Mouse (Mus musculus): ENCODE measurements at regions not wholly inside any gene's neighbourhood (a gene's known extent, or its start where the extent isn't known, plus 50 kb on each side); places are given as distances from the start of the nearest gene placed in this dataset.
"Not testable (repeated sequence)": the region's sequence is repeated elsewhere in the genome, so short reads cannot be mapped to it uniquely, and the experiment has no call there.

DNA sequence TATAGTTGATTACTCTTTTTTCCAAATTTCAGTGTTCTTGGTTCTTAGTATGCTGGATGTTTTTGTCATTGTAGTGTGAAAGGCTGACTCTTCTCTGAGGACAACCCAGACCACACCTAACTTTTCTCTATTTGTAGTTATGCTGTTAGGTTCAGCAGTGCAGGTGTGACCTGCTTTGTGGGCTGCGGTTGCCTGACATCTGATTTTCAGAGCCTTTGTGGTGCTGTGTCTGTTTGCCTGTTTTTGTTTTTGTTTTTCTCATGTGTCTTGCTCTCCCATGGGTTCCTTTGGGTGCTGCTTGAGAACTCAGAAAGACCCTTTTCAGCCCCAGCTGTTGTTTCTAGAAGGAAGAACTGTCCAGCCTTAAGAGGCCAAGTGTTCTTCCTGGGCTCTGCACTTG, 52.0 kb upstream of the Trpm1 start:
- no peak for DNase-seq

DNA sequence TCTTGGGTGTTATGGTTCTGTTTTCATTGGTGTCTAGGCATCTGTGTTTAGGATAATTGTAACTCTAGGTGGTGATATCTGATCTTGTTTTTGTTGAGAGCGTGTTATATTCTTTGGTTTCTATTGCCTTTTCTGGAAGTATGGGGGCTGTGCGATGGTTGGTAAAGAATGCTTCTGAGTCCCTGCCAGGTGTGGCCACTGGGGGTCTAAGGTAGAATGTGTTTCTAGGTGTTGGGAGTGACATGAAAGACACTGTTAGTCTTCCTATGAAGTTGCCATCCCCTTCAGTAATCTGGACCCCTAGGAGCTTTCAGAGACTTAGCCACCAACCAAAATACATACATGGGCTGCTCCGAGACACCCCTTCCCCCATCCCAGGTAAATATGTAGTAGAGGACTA, 54.0 kb upstream of the Trpm1 start:
- DNase-seq: no peak

DNA sequence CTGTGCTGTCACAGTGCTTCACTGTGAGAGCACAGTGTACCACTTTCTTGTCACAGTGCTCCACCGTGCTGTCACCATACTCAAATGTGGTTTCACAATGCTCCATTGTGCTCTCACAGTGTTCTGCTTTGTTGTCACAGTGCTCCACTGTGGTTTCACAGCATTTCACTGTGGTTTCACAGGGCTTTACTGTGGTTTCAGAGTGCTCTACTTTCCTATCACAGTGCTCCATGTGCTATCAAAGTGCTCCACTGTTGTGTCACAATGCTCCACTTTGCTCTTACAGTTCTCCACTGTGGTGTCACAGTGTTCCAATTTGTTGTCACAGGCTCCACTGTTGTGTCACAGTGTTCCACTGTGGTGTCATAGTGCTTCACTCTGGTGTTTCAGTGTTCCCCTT, 63.6 kb upstream of the Trpm1 start:
- DNase-seq: no peak

DNA sequence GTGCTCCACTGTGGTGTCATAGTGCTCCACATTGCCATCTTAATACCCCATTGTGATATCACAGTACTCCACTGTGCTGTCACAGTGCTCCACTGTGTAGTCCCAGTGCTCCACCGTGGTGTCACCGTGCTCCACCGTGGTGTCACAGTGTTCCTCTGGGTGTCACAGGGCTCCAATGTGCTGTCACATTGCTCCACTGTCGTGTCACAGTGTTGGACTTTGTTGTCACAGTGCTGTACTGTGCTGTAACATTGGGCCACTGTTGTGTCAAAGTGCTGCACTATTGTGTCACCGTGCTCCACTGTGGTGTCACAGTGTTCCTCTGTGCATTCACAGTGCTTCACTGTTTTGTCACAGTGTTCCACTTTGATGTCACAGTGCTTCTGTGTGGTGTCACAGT, 64.6 kb upstream of the Trpm1 start:
- no peak for DNase-seq

DNA sequence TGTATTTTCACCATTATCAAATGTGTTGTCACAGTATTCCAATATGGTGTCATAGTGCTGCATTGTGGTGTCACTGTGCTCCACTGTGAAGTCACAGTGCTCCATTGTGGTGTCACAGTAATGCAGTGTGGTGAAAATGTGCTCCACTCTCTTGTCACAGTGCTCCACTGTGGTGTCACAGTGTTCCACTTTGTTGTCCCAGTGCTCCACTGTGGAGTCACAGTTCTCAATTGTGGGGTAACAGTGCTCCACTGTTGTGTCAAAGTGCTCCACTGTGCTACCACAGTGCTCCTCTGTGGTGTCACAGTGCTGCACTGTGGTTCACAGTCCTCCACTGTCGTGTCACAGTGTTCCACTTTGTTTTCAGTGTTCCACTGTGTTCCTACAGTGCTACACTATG, 69.7 kb upstream of the Trpm1 start:
- not testable (repeated sequence) for DNase-seq

DNA sequence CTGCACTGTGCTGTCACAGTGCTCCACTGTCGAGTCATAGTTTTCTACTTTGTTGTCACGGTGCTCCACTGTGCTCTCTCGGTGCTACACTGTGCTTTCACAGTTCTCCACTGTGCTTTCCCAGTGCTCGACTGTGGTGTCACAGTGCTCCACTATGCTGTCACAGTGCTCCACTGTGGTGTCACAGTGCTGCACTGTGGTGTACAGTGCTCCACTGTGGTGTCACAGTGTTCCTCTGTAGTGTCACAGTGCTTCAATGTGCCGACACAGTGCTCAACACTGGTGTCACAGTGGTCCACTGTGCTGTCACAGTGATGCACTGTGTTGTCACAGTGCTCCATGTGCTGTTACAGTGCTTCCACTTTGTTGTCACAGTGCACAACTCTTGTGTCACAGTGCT, 71.0 kb upstream of the Trpm1 start:
- no peak for DNase-seq

DNA sequence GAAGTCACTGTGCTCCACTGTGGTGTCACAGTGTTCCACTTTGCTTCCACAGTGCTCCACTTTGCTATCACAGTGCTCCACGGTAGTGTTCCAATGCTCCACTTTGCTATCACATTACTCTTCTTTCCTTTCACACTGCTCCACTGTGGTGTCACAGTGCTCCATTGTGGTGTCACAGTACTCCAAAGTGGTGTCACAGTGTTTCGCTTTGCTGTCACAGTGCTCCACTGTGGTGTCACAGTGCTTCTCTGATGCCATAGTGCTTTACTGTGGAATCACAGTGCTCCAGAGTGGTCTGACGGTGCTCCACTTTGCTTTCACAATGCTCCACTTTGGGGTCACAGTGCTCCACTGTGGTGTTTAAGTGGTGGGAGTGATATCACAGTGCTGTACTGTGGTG, 71.4 kb upstream of the Trpm1 start:
- DNase-seq: no peak

DNA sequence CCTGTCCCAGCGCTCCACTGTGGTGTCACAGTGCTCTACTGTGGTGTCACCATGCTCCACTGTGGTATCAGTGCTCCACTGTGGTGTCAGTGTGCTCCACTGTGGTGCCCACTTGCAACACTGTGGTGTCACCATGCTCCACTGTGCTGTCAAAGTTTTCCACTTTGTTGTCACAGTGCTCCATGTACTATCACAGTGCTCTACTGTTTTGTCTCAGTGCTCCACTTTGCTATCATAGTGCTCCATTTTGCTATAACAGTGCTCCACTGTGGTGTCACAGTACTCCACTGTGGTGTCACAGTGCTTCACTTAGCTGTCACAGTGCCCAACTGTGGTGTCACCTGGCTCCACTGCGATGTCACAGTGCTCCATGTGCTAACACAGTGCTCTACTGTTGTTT, 72.0 kb upstream of the Trpm1 start:
- DNase-seq: no peak

DNA sequence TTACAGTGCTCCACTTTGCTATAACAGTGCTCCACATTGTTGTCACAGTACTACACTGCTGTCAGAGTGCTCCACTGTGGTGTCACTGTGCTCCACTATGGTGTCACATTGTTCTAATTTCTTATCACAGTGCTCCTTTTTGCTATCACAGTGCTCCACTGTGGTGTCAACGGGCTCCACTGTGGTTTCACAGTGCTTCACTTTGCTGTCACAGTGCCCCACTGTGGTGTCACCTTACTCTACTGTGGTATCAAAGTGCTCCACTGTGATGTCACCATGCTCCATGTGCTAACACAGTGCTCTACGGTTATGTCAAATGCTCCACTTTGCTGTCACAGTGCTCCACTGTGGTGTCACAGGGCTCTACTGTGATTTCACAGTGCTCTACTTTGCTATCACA, 72.6 kb upstream of the Trpm1 start:
- no peak for DNase-seq

DNA sequence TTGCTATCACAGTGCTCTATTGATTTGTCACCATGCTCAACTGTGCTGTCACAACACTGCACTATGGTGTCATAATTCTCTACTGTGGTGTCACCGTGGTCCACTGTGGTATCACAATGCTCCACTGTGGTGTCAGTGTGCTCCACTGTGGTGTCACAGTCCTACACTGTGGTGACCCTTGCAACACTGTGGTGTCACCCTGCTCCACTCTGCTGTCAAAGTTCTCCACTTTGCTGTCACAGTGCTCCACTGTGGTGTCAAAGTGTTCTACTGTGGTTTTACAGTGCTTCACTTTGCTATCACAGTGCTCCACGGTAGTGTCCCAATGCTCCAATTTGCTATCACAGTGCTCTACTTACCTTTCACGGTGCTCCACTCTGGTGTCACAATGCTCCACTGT, 74.3 kb upstream of the Trpm1 start:
- no peak for DNase-seq

DNA sequence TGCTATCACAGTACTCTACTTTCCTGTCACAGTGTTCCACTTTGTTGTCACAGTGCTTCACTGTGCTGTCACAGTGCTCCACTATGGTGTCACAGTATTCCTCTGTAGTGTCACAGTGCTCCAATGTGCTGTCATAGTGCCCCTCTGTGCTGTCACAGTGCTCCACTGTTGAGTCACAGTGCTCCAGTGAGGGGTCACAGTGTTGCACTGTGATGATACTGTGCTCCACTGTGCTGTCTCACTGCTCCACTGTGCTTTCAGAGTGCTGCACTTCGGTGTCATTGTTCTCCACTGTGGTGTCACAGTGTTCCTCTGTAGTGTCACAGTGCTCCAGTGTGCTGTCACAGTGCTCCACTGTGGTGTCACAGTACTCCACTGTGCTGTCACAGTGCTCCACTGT, 75.0 kb upstream of the Trpm1 start:
- no peak for DNase-seq

DNA sequence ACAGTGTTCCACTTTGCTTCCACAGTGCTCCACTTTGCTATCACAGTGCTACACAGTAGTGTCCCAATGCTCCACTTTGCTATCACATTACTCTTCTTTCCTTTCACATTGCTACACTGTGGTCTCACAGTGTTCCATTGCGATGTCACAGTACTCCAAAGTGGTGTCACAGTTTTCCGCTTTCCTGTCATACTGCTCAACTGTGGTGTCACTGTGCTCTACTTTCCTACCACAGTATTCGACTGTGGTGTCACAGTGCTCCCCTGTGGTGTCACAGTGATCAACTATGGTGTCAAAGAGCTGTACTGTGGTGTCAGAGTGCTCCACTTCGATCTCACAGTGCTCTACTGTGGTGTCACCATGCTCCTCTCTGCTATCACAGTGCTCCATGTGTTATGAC, 76.1 kb upstream of the Trpm1 start:
- no peak for DNase-seq

DNA sequence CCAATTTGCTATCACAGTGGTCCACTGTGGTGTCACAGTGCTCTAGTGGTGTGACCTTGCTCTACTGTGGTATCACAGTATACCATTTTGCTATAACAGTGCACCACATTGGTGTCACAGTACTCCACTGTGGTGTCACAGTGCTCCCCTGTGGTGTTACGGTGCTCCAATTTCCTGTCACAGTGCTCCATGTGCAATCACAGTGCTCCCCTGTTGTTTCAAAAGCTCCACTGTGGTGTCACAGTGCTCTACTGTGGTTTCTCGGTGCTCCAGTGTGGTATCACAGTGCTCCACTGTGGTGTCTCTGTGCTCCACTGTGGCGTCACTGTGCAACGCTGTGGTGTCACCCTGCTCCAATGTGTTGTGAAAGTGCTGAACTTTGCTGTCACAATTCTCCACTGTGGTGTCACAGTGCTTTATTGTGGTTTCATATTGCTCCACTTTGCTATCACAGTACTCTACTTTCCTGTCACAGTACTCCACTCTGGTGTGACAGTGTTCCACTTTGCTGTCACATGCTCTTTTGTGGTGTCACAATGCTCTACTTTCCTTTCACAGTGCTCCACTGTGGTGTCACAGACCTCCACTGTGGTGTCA, 76.8 kb upstream of the Trpm1 start:
- DNase-seq: no peak

DNA sequence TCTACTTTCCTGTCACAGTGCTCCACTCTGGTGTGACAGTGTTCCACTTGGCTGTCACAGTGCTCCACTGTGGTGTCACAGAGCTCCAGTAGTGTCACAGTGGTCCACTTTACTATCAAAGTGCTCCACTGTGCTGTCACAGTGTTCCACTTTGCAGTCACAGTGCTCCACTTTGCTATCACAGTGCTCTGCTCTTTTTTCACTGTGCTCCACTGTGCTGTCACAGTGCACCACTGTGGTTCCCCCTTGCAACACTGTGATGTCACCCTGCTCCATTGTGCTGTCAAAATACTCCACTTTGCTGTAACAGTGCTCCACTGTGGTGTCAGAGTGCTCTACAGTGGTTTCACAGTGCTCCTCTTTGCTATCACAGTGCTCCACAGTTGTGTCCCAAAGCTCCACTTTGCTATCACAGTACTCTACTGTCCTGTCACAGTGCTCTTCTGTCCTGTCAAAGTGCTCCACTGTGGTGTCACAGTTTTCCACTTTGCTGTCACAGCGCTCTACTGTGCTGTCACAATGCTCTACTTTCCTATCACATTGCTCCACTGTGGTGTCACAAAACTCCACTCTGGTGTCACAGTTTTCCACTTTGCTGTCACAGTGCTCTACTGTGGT, 77.8 kb upstream of the Trpm1 start:
- DNase-seq: no peak

DNA sequence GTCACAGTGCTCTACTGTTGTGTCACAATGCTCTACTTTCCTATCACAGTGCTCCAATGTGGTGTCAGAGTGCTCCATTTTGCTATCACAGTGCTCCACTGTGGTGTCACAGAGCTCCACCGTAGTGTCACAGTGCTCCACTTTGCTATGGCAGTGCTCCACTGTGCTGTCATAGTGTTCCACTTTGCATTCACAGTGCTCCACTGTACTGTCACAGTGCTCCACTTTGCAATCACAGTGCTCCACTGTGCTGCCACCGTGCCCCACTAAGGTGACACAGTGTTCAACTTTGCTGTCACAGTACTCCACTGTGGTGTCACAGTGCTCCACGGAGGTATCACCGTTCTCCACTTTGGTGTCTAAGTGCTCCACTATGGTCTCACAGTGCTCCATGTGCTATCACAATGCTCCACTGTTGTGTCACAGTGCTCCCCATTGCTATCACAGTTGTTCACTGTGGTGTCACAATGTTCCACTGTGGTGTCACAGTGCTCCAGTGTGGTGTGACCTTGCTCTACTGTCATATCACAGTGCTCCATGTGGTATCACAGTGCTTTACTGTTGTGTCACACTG, 78.9 kb upstream of the Trpm1 start:
- DNase-seq: no peak

DNA sequence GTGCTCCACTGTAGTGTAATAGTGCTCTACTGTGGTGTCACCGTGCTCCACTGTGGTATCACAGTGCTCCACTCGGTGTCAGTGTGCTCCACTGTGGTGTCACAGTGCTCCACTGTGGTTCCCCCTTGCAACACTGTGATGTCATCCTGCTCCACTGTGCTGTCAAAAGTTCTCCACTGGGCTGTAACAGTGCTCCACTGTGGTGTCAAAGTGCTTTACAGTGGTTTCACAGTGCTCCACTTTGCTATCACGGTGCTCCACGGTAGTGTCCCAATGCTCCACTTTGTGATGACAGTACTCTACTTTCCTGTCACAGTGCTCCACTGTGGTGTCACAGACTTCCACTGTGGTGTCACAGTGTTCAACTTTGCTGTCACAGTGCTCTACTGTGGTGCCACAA, 79.4 kb upstream of the Trpm1 start:
- DNase-seq: no peak

DNA sequence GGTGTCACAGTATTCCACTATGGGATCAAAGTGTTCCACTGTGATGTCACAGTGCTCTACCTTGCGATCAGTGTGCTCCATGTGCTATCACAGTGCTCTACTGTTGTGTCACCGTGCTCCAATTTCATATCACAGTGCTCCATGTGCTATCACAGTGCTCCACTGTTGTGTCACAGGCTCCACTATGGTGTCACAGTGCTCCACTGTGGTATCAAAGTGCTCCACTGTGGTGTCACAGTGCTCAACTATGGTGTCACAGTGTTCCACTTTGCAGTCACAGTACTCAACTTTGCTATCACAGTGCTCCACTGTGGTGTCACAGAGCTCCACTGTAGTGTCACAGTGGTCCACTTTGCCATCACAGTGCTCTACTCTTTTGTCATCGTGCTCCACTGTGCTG, 79.9 kb upstream of the Trpm1 start:
- no peak for DNase-seq

DNA sequence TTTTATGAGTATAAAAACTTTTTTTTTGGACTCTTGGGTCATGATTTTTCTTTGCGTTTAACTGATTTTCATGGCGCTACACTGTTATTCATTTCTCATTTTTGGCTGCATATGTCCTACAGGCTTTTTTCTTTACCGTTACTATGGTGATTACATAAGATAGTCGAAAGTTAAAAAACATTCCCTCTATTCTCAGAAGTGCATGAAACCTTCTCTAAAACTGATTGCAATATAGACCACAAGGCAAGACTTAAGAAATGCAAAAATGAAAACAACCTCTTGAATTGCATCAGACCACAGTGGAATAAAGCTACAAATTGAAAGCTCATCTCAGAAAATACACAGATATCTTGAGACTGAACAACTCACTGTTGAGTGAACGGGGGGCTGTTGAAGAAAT, 82.7 kb upstream of the Trpm1 start:
- DNase-seq: no peak

DNA sequence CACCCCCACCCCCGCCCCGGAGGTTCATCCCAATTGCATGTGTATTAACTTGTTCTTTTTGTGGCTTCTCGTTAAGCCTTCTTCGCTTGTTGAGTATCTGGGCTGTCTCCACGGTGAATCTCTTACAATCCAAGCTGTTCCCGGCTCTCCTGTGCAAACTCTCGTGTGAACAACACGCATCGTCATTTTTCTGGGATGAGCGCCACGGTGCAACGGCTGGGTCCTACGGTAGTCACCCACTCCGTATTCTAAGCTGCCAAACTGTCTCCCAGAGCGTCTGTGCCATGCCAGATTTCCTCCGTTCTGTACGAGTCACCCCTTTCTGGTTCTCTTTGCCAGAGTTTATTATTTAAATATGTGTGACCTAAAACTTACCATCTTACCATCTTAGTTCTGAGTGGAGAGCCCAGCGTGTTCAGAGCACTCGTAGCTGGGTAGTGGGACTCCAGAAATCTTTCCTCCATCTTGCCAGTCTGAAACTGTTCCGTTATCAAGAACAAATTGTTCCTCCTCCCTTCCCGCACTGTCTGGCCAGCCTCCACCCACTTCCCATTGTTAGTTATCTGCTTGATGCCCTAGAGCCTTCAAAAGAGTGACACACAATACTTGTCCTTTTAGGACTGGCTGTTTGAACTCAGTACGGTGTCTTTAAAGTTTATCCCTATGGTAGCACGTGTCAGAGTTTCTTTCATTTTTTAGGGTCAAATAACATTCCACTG, 87.9 kb upstream of the Trpm1 start:
- DNase-seq: peak; percentile 78

DNA sequence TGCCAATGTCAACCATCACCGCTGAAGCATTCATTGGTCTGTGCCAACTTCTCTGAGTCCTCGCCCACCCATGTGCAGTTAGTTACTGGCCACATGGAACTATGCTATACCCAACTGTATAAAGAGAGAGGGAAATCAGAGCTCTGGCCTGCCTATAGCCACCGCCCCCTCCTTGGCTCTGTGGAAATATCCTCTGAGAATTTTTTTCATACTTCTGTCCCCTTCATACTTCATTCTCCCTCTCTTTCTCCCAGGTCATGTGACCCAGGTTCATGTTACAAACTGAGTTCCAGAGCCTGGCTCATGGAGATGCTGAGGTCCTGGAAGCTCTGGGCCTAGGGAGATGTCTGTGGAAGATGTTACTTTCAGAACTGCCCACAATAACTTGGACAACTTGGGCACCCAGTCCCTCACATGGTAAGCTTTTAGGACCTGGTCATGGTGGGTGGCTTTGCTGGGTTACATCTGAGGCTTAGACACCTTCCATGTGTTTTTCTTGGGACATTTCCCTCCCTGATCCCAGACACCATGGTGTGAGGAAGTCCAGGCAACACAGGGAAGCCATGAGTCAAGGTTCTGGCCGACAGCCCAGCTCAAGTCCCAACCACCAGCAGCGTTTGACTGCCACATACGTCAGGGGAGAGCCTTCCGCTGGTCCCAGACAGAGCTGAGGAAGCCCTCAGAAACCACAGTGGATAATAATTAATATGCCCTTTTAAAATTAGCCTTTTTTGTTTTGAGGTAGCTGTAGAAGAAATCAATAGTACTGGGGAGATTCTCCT, 89.0 kb upstream of the Trpm1 start:
- peak; percentile 44 for DNase-seq

DNA sequence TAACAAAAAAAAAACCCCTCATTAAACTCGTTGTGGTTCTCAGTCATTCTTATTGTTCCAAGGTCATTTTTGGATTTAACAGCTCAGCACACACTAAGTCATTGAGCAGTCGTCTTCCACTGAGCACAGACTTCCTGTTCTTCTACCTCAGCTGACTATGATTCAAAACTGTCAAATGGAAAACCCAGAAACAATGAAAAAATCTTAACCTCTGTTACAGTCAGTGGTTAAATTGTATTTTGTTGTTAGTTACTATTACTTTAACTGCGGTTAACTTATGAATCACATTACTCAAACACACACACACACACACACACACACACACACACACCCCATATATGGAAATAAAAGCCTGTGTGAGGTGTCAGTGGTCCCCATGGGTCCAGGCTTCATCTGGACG, 92.5 kb upstream of the Trpm1 start:
- no peak for DNase-seq

DNA sequence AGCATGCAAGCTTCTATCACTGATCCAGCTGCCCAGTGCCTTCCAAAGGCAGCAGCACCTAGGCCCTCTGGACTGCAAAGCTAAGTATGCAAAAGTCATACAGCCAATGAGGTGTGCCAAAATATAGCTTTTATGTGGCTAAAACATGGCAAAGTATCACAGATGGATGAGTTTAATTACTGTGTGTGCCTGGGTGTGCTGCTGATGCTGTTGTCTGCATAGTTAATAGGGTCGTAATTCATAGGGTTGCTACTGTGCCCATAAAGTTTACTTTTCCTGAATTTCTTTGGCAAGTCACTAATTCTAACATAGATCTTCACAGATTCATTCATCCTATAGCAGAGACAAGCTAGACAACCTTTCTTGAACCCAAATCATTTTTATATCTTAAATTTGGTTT, 93.1 kb upstream of the Trpm1 start:
- DNase-seq: no peak

DNA sequence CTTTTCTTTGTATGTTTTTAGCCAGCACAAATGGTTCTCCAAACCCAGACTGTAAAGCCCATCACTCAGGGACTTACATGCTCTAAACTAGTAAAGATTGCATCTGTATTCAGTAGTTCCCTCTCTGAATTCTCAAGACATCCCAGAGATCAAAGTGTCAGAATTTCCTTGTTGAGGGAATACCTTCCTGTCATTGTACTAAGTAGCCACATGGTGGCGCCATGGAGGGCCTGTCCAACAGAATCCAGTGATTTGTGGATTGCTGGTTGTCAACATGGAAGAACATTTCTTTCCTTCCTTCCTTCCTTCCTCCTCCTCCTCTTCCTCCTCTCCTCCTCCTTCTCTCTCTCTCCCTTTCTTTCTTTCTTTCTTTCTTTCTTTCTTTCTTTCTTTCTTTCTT, 93.6 kb upstream of the Trpm1 start:
- DNase-seq: peak; percentile 47

All from right cerebral cortex, postnatal 14 days (tissue).